Mouse (Mus musculus) MEL (cell line): ENCODE measurements around the gene Bex1. TPM values are rescaled to one million over a fixed set of nuclear protein-coding genes. Genes with fewer than 3 reads are reported as not detected.

Experiments used
- DNase-seq: peaks from one replicate; pipeline ENCODE4 v3.0.0; 2011; ENCODE audit warnings: low read depth, low spot score
- H3K27ac ChIP-seq: 2 replicates; pipeline ENCODE4 v1.5.1; 2012; ENCODE audit warnings: low read depth, mild to moderate bottlenecking, control low read depth, low read length, moderate library complexity; ENCODE audit not compliant: control insufficient read depth
- H3K27me3 ChIP-seq, 2 experiments: fragments of 150-350 bp in 1 of 2; sonication (generic) in 1 of 2; 2 replicates each; pipeline ENCODE4 v1.6.1; 2012; ENCODE audit warnings: low read length in 2 of 2, mild to moderate bottlenecking in 2 of 2, improper control_type of control experiment in 1 of 2, moderate library complexity in 1 of 2; ENCODE audit not compliant: insufficient read depth in 2 of 2, control insufficient read depth in 1 of 2
- H3K36me3 ChIP-seq, 2 experiments: 2 replicates each; pipeline ENCODE4 v1.6.1; 2012 to 2014; ENCODE audit warnings: low read length in 2 of 2, improper control_type of control experiment in 1 of 2, inconsistent platforms in 1 of 2, mild to moderate bottlenecking in 1 of 2; ENCODE audit not compliant: insufficient read depth in 2 of 2, control insufficient read depth in 1 of 2
- H3K4me1 ChIP-seq, 2 experiments: fragments of 150-350 bp in 1 of 2; sonication (generic) in 1 of 2; 2 replicates each; pipeline ENCODE4 v1.6.1; 2012; ENCODE audit warnings: low read length in 2 of 2, improper control_type of control experiment in 1 of 2, mild to moderate bottlenecking in 1 of 2; ENCODE audit not compliant: insufficient read depth in 2 of 2, control insufficient read depth in 1 of 2
- H3K4me3 ChIP-seq, 2 experiments: fragments of 150-350 bp in 1 of 2; sonication (generic) in 1 of 2; 2 replicates each; pipeline ENCODE4 v1.5.1; 2012; ENCODE audit warnings: low read depth in 2 of 2, low read length in 2 of 2, mild to moderate bottlenecking in 2 of 2, moderate library complexity in 2 of 2, control low read depth in 1 of 2, improper control_type of control experiment in 1 of 2; ENCODE audit not compliant: control insufficient read depth in 1 of 2, insufficient read depth in 1 of 2
- H3K79me2 ChIP-seq: 2 replicates; pipeline ENCODE4 v1.6.1; 2012; ENCODE audit warnings: mild to moderate bottlenecking, low read length, moderate library complexity; ENCODE audit not compliant: control insufficient read depth, poor library complexity, insufficient read depth
- H3K9ac ChIP-seq: 2 replicates; pipeline ENCODE4 v1.6.1; 2012; ENCODE audit warnings: low read depth, mild to moderate bottlenecking, control low read depth, low read length, moderate library complexity; ENCODE audit not compliant: control insufficient read depth, poor library complexity, severe bottlenecking
- H3K9me3 ChIP-seq: fragments of 150-350 bp; sonication (generic); replicated peaks from 2 replicates; pipeline ENCODE4 v1.6.1; 2012; ENCODE audit warnings: mild to moderate bottlenecking, low read length, improper control_type of control experiment, moderate library complexity; ENCODE audit not compliant: insufficient read depth
- BHLHE40 ChIP-seq: IDR thresholded peaks from 2 replicates; pipeline ENCODE4 v1.6.1; 2012; ENCODE audit warnings: low read depth, mild to moderate bottlenecking, inconsistent platforms, low read length, improper control_type of control experiment, borderline replicate concordance
- CHD1 ChIP-seq: IDR thresholded peaks from 2 replicates; pipeline ENCODE4 v1.6.1; 2012; ENCODE audit warnings: low read depth, mild to moderate bottlenecking, inconsistent platforms, low read length, improper control_type of control experiment
- CHD2 ChIP-seq: IDR thresholded peaks from 2 replicates; pipeline ENCODE4 v1.6.1; 2011; ENCODE audit warnings: low read length, improper control_type of control experiment
- CTCF ChIP-seq, 3 experiments: IDR thresholded peaks in 2 of 3; conservative IDR thresholded peaks in 1 of 3; 2 replicates each; pipeline ENCODE4 v1.5.1; 2011 to 2012; ENCODE audit warnings: low read length in 3 of 3, low read depth in 2 of 3, mild to moderate bottlenecking in 2 of 3, improper control_type of control experiment in 1 of 3, inconsistent platforms in 1 of 3, mixed read lengths in 1 of 3, moderate library complexity in 1 of 3; ENCODE audit not compliant: control insufficient read depth in 1 of 3, insufficient read depth in 1 of 3, poor library complexity in 1 of 3, severe bottlenecking in 1 of 3
- E2F4 ChIP-seq: IDR thresholded peaks from 2 replicates; pipeline ENCODE4 v1.6.1; 2011; ENCODE audit warnings: low read depth, low read length, improper control_type of control experiment, borderline replicate concordance
- ELF1 ChIP-seq: IDR thresholded peaks from 2 replicates; pipeline ENCODE4 v1.6.1; 2014; ENCODE audit warnings: low read depth, mild to moderate bottlenecking, inconsistent platforms, low read length, improper control_type of control experiment, moderate library complexity
- EP300 ChIP-seq, 2 experiments: IDR thresholded peaks; 2 replicates each; pipeline ENCODE4 v1.6.1; 2011; ENCODE audit warnings: improper control_type of control experiment in 2 of 2, low read length in 2 of 2, low read depth in 1 of 2, mild to moderate bottlenecking in 1 of 2
- ETS1 ChIP-seq: IDR thresholded peaks from 2 replicates; pipeline ENCODE4 v1.6.1; 2012; ENCODE audit warnings: low read depth, mild to moderate bottlenecking, inconsistent platforms, low read length, improper control_type of control experiment, moderate library complexity
- GABPA ChIP-seq: IDR thresholded peaks from 2 replicates; pipeline ENCODE4 v1.6.1; 2012; ENCODE audit warnings: low read depth, mild to moderate bottlenecking, inconsistent platforms, low read length, improper control_type of control experiment, moderate library complexity
- HCFC1 ChIP-seq: IDR thresholded peaks from 2 replicates; pipeline ENCODE4 v1.6.1; 2012; ENCODE audit warnings: low read depth, mild to moderate bottlenecking, inconsistent platforms, low read length, improper control_type of control experiment, moderate library complexity
- KAT2A ChIP-seq: conservative IDR thresholded peaks from 2 replicates; pipeline ENCODE4 v1.6.1; 2012; ENCODE audit warnings: low read depth, low read length, improper control_type of control experiment, inconsistent platforms
- MAFK ChIP-seq: IDR thresholded peaks from 2 replicates; pipeline ENCODE4 v1.6.1; 2011; ENCODE audit warnings: low read depth, mild to moderate bottlenecking, low read length, improper control_type of control experiment, borderline replicate concordance
- MAX ChIP-seq: IDR thresholded peaks from 2 replicates; pipeline ENCODE4 v1.6.1; 2011; ENCODE audit warnings: low read length, improper control_type of control experiment
- MAZ ChIP-seq: IDR thresholded peaks from 2 replicates; pipeline ENCODE4 v1.6.1; 2012; ENCODE audit warnings: low read depth, mild to moderate bottlenecking, inconsistent platforms, low read length, improper control_type of control experiment
- MEF2A ChIP-seq: IDR thresholded peaks from 2 replicates; pipeline ENCODE4 v1.6.1; 2014; ENCODE audit warnings: low read depth, mild to moderate bottlenecking, inconsistent platforms, low read length, improper control_type of control experiment; ENCODE audit not compliant: poor library complexity, insufficient replicate concordance, severe bottlenecking; ENCODE audit errors: extremely low read depth
- MXI1 ChIP-seq: IDR thresholded peaks from 2 replicates; pipeline ENCODE4 v1.6.1; 2011; ENCODE audit warnings: mild to moderate bottlenecking, low read depth, low read length, improper control_type of control experiment
- MYB ChIP-seq: IDR thresholded peaks from 2 replicates; pipeline ENCODE4 v1.6.1; 2011; ENCODE audit warnings: mild to moderate bottlenecking, low read depth, low read length, improper control_type of control experiment
- MYC ChIP-seq: IDR thresholded peaks from 2 replicates; pipeline ENCODE4 v1.6.1; 2011; ENCODE audit warnings: low read depth, mild to moderate bottlenecking, low read length, improper control_type of control experiment, moderate library complexity
- NELFE ChIP-seq: IDR thresholded peaks from 2 replicates; pipeline ENCODE4 v1.6.1; 2011; ENCODE audit warnings: low read depth, low read length, improper control_type of control experiment
- NRF1 ChIP-seq: IDR thresholded peaks from 2 replicates; pipeline ENCODE4 v1.6.1; 2014; ENCODE audit warnings: low read depth, mild to moderate bottlenecking, inconsistent platforms, low read length, improper control_type of control experiment, moderate library complexity; ENCODE audit not compliant: poor library complexity, insufficient read depth, severe bottlenecking
- POLR2A ChIP-seq, 2 experiments: IDR thresholded peaks; 2 replicates each; pipeline ENCODE4 v1.6.1; 2011 to 2012; ENCODE audit warnings: low read length in 2 of 2, mild to moderate bottlenecking in 2 of 2, control low read depth in 1 of 2, improper control_type of control experiment in 1 of 2, low read depth in 1 of 2, moderate library complexity in 1 of 2; ENCODE audit not compliant: control insufficient read depth in 1 of 2, insufficient read depth in 1 of 2, poor library complexity in 1 of 2
- POLR2AphosphoS2 ChIP-seq: IDR thresholded peaks from 2 replicates; pipeline ENCODE4 v1.6.1; 2011; ENCODE audit warnings: low read length, improper control_type of control experiment
- POLR2AphosphoS5 ChIP-seq: IDR thresholded peaks from 2 replicates; pipeline ENCODE4 v1.6.1; 2012; ENCODE audit warnings: low read depth, borderline replicate concordance, mild to moderate bottlenecking, inconsistent platforms, low read length, moderate library complexity, mixed read lengths
- RAD21 ChIP-seq: IDR thresholded peaks from 2 replicates; pipeline ENCODE4 v1.6.1; 2011; ENCODE audit warnings: mild to moderate bottlenecking, low read depth, low read length, improper control_type of control experiment
- SIN3A ChIP-seq: IDR thresholded peaks from 2 replicates; pipeline ENCODE4 v1.6.1; 2012; ENCODE audit warnings: low read length, improper control_type of control experiment, inconsistent platforms
- SMC3 ChIP-seq: IDR thresholded peaks from 2 replicates; pipeline ENCODE4 v1.6.1; 2011; ENCODE audit warnings: low read depth, low read length, improper control_type of control experiment
- TAL1 ChIP-seq: IDR thresholded peaks from 2 replicates; pipeline ENCODE4 v1.6.1; 2012; ENCODE audit warnings: mild to moderate bottlenecking, inconsistent platforms, low read length, moderate library complexity, mixed read lengths
- TBP ChIP-seq: IDR thresholded peaks from 2 replicates; pipeline ENCODE4 v1.8.0; 2011; ENCODE audit warnings: low read depth, low read length, improper control_type of control experiment
- TCF12 ChIP-seq: IDR thresholded peaks from 2 replicates; pipeline ENCODE4 v1.6.1; 2014; ENCODE audit warnings: low read depth, mild to moderate bottlenecking, inconsistent platforms, low read length, improper control_type of control experiment, moderate library complexity
- UBTF ChIP-seq: IDR thresholded peaks from 2 replicates; pipeline ENCODE4 v1.6.1; 2012; ENCODE audit warnings: low read depth, mild to moderate bottlenecking, inconsistent platforms, low read length, improper control_type of control experiment, moderate library complexity, borderline replicate concordance; ENCODE audit not compliant: insufficient read depth
- USF1 ChIP-seq: IDR thresholded peaks from 2 replicates; pipeline ENCODE4 v1.6.1; 2014; ENCODE audit warnings: low read depth, mild to moderate bottlenecking, inconsistent platforms, low read length, improper control_type of control experiment, moderate library complexity
- USF2 ChIP-seq, 2 experiments: IDR thresholded peaks; 2 replicates each; pipeline ENCODE4 v1.6.1; 2011 to 2012; ENCODE audit warnings: improper control_type of control experiment in 2 of 2, low read length in 2 of 2, borderline replicate concordance in 1 of 2, inconsistent platforms in 1 of 2, low read depth in 1 of 2, mild to moderate bottlenecking in 1 of 2; ENCODE audit not compliant: insufficient read depth in 1 of 2
- ZC3H11A ChIP-seq: IDR thresholded peaks from 2 replicates; pipeline ENCODE4 v1.6.1; 2012; ENCODE audit warnings: low read depth, mild to moderate bottlenecking, inconsistent platforms, low read length, improper control_type of control experiment
- ZKSCAN1 ChIP-seq: IDR thresholded peaks from 2 replicates; pipeline ENCODE4 v1.6.1; 2012; ENCODE audit warnings: low read depth, mild to moderate bottlenecking, inconsistent platforms, low read length, improper control_type of control experiment, moderate library complexity
- ZMIZ1 ChIP-seq: IDR thresholded peaks from 2 replicates; pipeline ENCODE4 v1.6.1; 2012; ENCODE audit warnings: low read depth, mild to moderate bottlenecking, inconsistent platforms, low read length, improper control_type of control experiment, moderate library complexity
- polyA plus RNA-seq, 2 experiments: library from polyadenylated mRNA; stranded (reverse) in 1 of 2; unstranded in 1 of 2; fragments of >175 nt in 1 of 2; fragments of >200 nt in 1 of 2; gene quantifications; 2 replicates each; pipeline versions ENCODE4 v1.2.1 to v1.2.4; 2012; ENCODE audit warnings: low replicate concordance in 2 of 2, low read depth in 1 of 2; ENCODE audit not compliant: insufficient read length in 2 of 2, insufficient read depth in 1 of 2, missing spikeins in 1 of 2
- total RNA-seq: library from RNA; depleted of rRNA; stranded (reverse); fragments of 300-350 nt; gene quantifications from 2 replicates; pipeline ENCODE4 v1.2.3, GENCODE M21; 2012

Bex1 gene
- total and polyA plus RNA-seq, 3 experiments = 0.27 to 0.86 TPM; not detected in 1

- H3K27me3 ChIP-seq = no peaks in the 10 kb centered on the region; a peak in 1 of 4 replicates
- peaks cover 0 to 2% of the 10 kb centered on the region in 2 experiments; a peak in 1 of 4 replicates for H3K36me3 ChIP-seq
- no peaks in the 10 kb centered on the region for H3K9me3 ChIP-seq
- H3K79me2 ChIP-seq = peaks cover 10% of the 10 kb centered on the region
- peaks cover 0 to 2% of the 10 kb centered on the region in 2 experiments; a peak in 2 of 4 replicates for H3K4me1 ChIP-seq
- H3K9ac ChIP-seq = peak within 1 kb of the TSS; percentile 84
- peak within 1 kb of the TSS; percentile 58 for H3K27ac ChIP-seq
- peak; percentile 94 for DNase-seq
- H3K4me3 ChIP-seq = peak within 1 kb of the TSS; percentile 89 to 91
- TF ChIP-seq CTCF (IDR thresholded peaks at IDR 0.05 in 2 of 3, conservative IDR thresholded peaks at IDR 0.05 in 1 of 3; ENCODE audit: control insufficient read depth in 1 of 3, insufficient read depth in 1 of 3, low read depth in 2 of 3, low read length in 3 of 3, poor library complexity in 1 of 3, severe bottlenecking in 1 of 3) (no peak), TBP (peak; percentile 60; the same call in 1 of the 2 replicates), NELFE (peak; percentile 70), ELF1 (no peak; the same call in 1 of the 2 replicates), E2F4 (peak; percentile 84; the same call in 1 of the 2 replicates), MAFK (no peak), TAL1 (no peak), MYB (no peak), USF1 (peak; percentile 91), HCFC1 (peak; percentile 73), ETS1 (peak; percentile 68), POLR2AphosphoS2 (peak; percentile 71; the same call in 1 of the 2 replicates), MAX (peak; percentile 73; the same call in 1 of the 2 replicates), RAD21 (no peak), EP300 (IDR thresholded peaks at IDR 0.05; ENCODE audit: low read depth in 1 of 2, low read length in 2 of 2) (no peak), MAZ (peak; percentile 72; the same call in 1 of the 2 replicates), ZMIZ1 (no peak; the same call in 1 of the 2 replicates), ZC3H11A (no peak), POLR2A (IDR thresholded peaks at IDR 0.05; ENCODE audit: control insufficient read depth in 1 of 2, insufficient read depth in 1 of 2, low read depth in 1 of 2, low read length in 2 of 2, poor library complexity in 1 of 2) (peak; percentile 65 to 81), CHD2 (no peak), MEF2A (no peak), CHD1 (0 out of 2 replicates have a peak, but pooled peaks have one; percentile 82), MXI1 (peak; percentile 63; the same call in 1 of the 2 replicates), SMC3 (no peak), SIN3A (peak; percentile 72), BHLHE40 (peak; percentile 77; the same call in 1 of the 2 replicates), ZKSCAN1 (no peak), USF2 (IDR thresholded peaks at IDR 0.05; ENCODE audit: borderline replicate concordance in 1 of 2, insufficient read depth in 1 of 2, low read depth in 1 of 2, low read length in 2 of 2) (peak in 1 of 2 experiments; percentile 61; a peak in 2 of 4 replicates), MYC (no peak), POLR2AphosphoS5 (no peak), NRF1 (no peak), TCF12 (peak; percentile 55; the same call in 1 of the 2 replicates), UBTF (no peak), KAT2A (no peak; the same call in 1 of the 2 replicates), GABPA (no peak)
Observed at GRCm38 (mm10) chrX:136244574-136245229, 29.4 kb upstream of the Bex1 start, which contains the start of gene Tceal9. Gene Tceal9, plus strand, starts transcription at chrX:136245079.
